Mouse (Mus musculus): ENCODE data around the gene Defb33. TPM values are rescaled to one million over a fixed set of nuclear protein-coding genes. Genes with fewer than 3 reads are reported as not detected.

Defb33 gene
- not detected in 2 replicates for polyA plus RNA-seq (2012; rRNA removed; ENCODE audit: low replicate concordance)

DNA sequence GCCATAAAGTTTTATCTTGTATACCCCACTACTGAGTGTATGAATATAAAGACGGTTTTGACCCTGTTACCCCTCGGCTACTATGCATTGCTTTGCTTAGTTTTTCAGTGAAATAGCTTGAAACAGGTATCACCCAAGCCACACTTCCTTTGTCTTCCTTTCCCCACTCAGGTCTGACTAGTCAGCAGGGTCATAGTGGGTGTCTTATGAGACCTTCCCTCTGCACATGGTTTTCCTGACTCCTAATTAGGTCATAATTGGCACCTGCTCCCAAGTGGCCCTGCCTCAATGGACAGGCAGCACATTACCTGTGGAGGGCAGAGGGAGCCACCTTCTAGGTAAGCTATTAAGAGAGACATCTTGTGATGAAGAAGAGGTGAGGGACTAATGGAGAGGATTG lies at the start of gene Defb33:
Gene Defb33 (plus strand): TSS at position 301 of the 400 bp plus-strand sequence.

DNA sequence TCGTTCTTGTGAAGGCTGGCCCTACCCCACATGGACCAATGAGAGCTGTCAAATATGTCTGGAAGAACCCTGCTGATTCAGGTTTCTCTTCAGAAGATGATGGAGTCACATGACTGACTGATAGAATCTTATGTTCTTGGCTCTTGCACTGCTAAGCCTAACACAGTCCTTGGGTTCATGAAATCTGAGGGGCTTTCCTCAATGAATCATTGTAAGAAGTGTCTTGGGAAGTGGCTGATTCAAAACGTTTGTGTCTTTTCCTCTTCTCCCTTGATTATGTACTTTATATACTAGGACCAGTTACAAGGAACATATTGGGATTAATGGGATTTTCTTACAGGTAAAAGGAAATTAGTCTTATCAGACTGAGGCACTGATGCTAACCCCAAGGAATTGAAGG lies 10.1 kb downstream of the Defb33 start, which contains the start of gene Gm15056:
Gene Gm15056 (minus strand): TSS at position 101 of the 400 bp plus-strand sequence.

DNA sequence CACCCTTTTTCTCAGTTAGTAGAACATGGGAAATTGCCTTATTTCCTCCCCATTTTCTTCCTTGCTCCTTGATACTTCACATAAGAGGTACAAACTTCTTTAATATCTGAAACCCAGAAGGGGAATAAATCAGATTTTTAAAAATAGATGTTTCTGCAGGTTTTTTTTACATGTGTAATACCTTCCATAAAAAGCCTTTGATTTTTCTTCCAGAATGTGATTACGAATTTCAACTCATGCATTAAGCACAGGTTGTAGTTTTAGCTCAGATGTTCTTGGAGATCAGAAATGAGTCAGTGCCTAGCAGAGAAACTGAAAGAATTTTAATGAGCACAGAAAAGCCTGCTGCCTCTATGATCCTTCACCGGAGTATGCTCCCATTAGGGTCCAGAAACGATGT lies 29.5 kb downstream of the Defb33 start, which contains the start of gene Gm6040:
Gene Gm6040 (minus strand): TSS at position 101 of the 400 bp plus-strand sequence.

DNA sequence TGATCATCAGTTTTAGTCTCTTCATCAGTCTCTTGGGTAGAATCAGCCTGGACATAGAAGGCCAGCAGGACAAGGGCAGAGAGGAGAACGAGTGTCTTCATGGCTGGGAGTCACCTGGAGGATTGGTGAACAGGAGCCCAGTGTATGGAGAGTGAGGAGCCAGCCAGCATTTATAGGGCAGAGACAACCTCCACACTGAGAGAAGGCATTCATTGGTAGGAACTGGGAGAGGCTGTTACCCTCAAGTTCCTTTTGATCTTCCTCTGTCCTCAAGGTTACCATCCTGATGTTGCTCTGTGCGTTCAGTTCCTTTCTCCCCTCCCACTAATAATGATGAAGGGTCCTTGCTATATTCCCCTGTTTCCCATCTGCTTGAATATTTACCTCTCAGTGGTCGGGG lies 52.1 kb downstream of the Defb33 start, which contains the start of gene AY761185:
Gene AY761185 (minus strand): TSS at position 101 of the 400 bp plus-strand sequence.

Other genes starting within 250 kb of the Defb33 start
- gene Gm15056, start 10.0 kb downstream of the Defb33 start, polyA plus RNA-seq (2012; rRNA removed; ENCODE audit: low replicate concordance), result not detected in 2 replicates
- gene Gm6040, start 29.4 kb downstream of the Defb33 start, polyA plus RNA-seq (2012; rRNA removed; ENCODE audit: low replicate concordance), result not detected in 2 replicates
- gene AY761185, start 52.0 kb downstream of the Defb33 start, polyA plus RNA-seq (2012; rRNA removed; ENCODE audit: low replicate concordance), result not detected in 2 replicates
- 14.3 TPM in 1 of 2 replicates, not detected in the other for gene Defa21, start 132.9 kb downstream of the Defb33 start, polyA plus RNA-seq (2012; rRNA removed; ENCODE audit: low replicate concordance)
- 192 and 728 TPM in 2 replicates for gene Defa23, start 162.4 kb downstream of the Defb33 start, polyA plus RNA-seq (2012; rRNA removed; ENCODE audit: low replicate concordance)
- 6.8 and 56.6 TPM in 2 replicates for gene Defa35, start 172.4 kb downstream of the Defb33 start, polyA plus RNA-seq (2012; rRNA removed; ENCODE audit: low replicate concordance)
- gene Defa25, start 191.8 kb downstream of the Defb33 start, polyA plus RNA-seq (2012; rRNA removed; ENCODE audit: low replicate concordance), result not detected in 2 replicates
- gene Gm14851, start 203.4 kb downstream of the Defb33 start, polyA plus RNA-seq (2012; rRNA removed; ENCODE audit: low replicate concordance), result 15.7 and 126 TPM in 2 replicates
- gene Defa30, start 242.0 kb downstream of the Defb33 start, polyA plus RNA-seq (2012; rRNA removed; ENCODE audit: low replicate concordance), result 70.6 and 73.6 TPM in 2 replicates